Mouse (Mus musculus): ENCODE data around the gene Myh7b. TPM values are rescaled to one million over a fixed set of nuclear protein-coding genes. Genes with fewer than 3 reads are reported as not detected.

Myh7b gene
- polyA plus RNA-seq, 1 experiment: not detected

DNA sequence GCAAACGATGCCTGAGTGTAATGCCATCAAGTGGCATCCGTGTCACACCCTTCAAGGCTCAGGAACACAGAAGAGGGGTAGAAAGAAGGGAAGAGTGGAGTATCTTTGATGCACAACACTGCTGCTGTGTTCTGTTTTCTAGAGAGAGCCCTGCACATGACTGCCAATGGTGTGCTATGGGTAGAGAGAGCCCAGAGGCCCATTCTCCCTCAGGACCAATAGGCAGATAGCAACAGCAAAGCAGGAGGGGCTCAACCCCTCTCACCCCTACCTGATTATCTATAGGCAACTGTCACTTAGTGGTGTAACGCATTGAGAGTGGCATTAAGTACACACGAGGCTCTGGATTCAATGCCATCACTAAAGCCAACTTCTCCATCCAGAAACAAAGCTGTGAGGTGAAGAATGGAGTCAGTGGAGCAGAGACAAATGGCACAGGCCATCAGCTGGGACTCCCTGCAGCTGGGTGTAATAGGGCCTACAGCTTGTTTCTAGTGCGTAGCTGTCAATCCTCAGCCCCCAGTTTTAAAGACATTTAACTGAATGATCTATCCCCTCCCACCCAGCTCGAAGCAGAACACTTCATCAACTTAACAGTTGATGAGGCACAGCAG lies 44.9 kb downstream of the Myh7b start:
- no peak overlapping the region for H3K4me3 ChIP-seq (ENCODE audit: insufficient read depth, low read depth, low read length)
- H3K27ac ChIP-seq (ENCODE audit: insufficient read depth, low read depth, low read length): no peak overlapping the region
- no peaks in the 10 kb centered on the region for H3K4me1 ChIP-seq (ENCODE audit: control insufficient read depth, insufficient read depth, low read length)
- WGBS: 44% methylated on average over 6 of the region's 6 CpGs
- TF ChIP-seq POLR2A (IDR thresholded peaks at IDR 0.05; ENCODE audit: insufficient read depth, low read depth, low read length) (no peak), CTCF (IDR thresholded peaks at IDR 0.05; ENCODE audit: insufficient read depth, low read depth, low read length) (no peak)

DNA sequence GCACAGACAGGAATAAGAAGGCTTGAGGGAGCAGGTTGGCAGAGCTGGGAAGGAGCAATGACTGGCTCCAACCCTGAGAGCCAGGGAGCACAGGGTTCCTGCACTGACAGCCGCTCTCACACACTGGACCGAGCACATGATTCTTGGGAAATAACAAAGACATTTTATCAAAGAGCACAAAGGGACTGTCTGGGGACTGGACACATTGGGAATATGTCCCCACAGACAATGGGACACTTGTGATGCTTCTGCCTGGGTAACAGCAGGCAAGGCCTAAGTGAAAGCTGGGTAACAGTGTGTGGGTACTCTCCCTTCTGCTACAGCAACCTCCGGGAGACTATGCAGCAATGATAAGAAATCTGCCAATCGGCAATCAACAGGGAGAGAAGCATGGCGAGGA lies 51.4 kb downstream of the Myh7b start:
- Histone ChIP-seq H3K4me1 (ENCODE audit: control insufficient read depth, insufficient read depth, low read length) (no peaks in the 10 kb centered on the region), H3K27ac (ENCODE audit: insufficient read depth, low read depth, low read length) (no peak overlapping the region), H3K4me3 (ENCODE audit: insufficient read depth, low read depth, low read length) (no peak overlapping the region)
- TF ChIP-seq POLR2A (IDR thresholded peaks at IDR 0.05; ENCODE audit: insufficient read depth, low read depth, low read length) (no peak), CTCF (IDR thresholded peaks at IDR 0.05; ENCODE audit: insufficient read depth, low read depth, low read length) (no peak)
- WGBS: 86% methylated on average over 5 of the region's 5 CpGs

DNA sequence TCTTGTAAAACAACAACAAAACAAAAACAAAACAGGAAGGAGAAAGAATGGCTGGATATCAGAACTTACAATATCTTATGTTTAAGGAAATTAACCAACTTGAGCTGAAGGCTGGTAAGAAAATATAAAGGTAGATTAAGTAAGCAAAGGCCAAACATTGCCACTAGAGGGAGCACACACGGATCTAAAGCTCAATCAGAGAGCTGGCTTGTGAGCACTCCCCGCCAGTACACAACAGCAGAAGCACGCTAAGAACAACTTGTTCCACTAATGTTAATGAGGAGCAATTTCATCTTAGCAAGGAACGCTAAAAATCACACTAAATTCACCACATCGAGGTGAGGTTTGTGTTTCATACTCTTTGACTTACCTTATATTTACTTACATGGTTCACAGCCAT lies 52.1 kb downstream of the Myh7b start:
- TF ChIP-seq CTCF (IDR thresholded peaks at IDR 0.05; ENCODE audit: insufficient read depth, low read depth, low read length) (no peak), POLR2A (IDR thresholded peaks at IDR 0.05; ENCODE audit: insufficient read depth, low read depth, low read length) (no peak)
- no peaks in the 10 kb centered on the region for H3K4me1 ChIP-seq (ENCODE audit: control insufficient read depth, insufficient read depth, low read length)
- H3K4me3 ChIP-seq (ENCODE audit: insufficient read depth, low read depth, low read length): no peak overlapping the region
- H3K27ac ChIP-seq (ENCODE audit: insufficient read depth, low read depth, low read length): no peak overlapping the region
- WGBS: 7% methylated on average over 5 of the region's 5 CpGs

- H3K27ac ChIP-seq (ENCODE audit: insufficient read depth, low read depth, low read length): no peak overlapping the region
- H3K4me3 ChIP-seq (ENCODE audit: insufficient read depth, low read depth, low read length): no peak overlapping the region
- H3K4me1 ChIP-seq (ENCODE audit: control insufficient read depth, insufficient read depth, low read length): no peaks in the 10 kb centered on the region
- WGBS: 73% methylated on average over 6 of the region's 6 CpGs
- TF ChIP-seq POLR2A (IDR thresholded peaks at IDR 0.05; ENCODE audit: insufficient read depth, low read depth, low read length) (no peak), CTCF (IDR thresholded peaks at IDR 0.05; ENCODE audit: insufficient read depth, low read depth, low read length) (no peak)
These were observed 53.0 kb downstream of the Myh7b start for GRCm38 (mm10) chr2:155663910-155664460.

GRCm38 (mm10) chr2:155667881-155668280 lies 56.9 kb downstream of the Myh7b start:
- H3K4me1 ChIP-seq (ENCODE audit: control insufficient read depth, insufficient read depth, low read length): no peaks in the 10 kb centered on the region
- H3K4me3 ChIP-seq (ENCODE audit: insufficient read depth, low read depth, low read length): no peak overlapping the region
- 95% methylated on average over 8 of the region's 8 CpGs for WGBS
- H3K27ac ChIP-seq (ENCODE audit: insufficient read depth, low read depth, low read length): no peak overlapping the region
- TF ChIP-seq POLR2A (IDR thresholded peaks at IDR 0.05; ENCODE audit: insufficient read depth, low read depth, low read length) (no peak), CTCF (IDR thresholded peaks at IDR 0.05; ENCODE audit: insufficient read depth, low read depth, low read length) (no peak)

- Histone ChIP-seq H3K4me3 (ENCODE audit: insufficient read depth, low read depth, low read length) (no peak overlapping the region), H3K27ac (ENCODE audit: insufficient read depth, low read depth, low read length) (no peak overlapping the region), H3K4me1 (ENCODE audit: control insufficient read depth, insufficient read depth, low read length) (no peaks in the 10 kb centered on the region)
- TF ChIP-seq CTCF (IDR thresholded peaks at IDR 0.05; ENCODE audit: insufficient read depth, low read depth, low read length): no peak
- no peak for TF ChIP-seq POLR2A (IDR thresholded peaks at IDR 0.05; ENCODE audit: insufficient read depth, low read depth, low read length)
- WGBS: 81% methylated on average over 4 of the region's 4 CpGs
These were observed 57.4 kb downstream of the Myh7b start for GRCm38 (mm10) chr2:155668461-155668860.

DNA sequence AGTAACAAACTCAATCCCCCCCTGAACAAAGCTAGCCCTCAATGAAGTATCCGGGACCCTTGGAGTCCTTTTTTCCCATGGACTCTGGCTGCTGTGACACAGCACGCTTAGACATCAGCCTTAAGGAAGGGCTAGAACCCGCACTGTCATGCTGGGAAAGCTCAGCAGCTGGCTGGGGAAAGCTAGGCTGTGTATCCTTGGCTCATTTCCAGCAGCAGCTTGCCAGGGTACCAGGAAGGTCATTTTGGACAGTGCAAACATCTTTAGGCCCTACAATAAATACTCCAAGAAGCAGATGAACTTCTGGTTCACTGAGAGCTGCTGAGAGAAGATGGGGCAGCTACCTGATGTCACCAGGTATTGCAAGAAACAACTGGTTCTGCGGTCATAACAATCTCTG lies 60.2 kb downstream of the Myh7b start:
- no peak overlapping the region for H3K4me3 ChIP-seq (ENCODE audit: insufficient read depth, low read depth, low read length)
- no peak overlapping the region for H3K27ac ChIP-seq (ENCODE audit: insufficient read depth, low read depth, low read length)
- TF ChIP-seq CTCF (IDR thresholded peaks at IDR 0.05; ENCODE audit: insufficient read depth, low read depth, low read length) (no peak), POLR2A (IDR thresholded peaks at IDR 0.05; ENCODE audit: insufficient read depth, low read depth, low read length) (no peak)
- no peaks in the 10 kb centered on the region for H3K4me1 ChIP-seq (ENCODE audit: control insufficient read depth, insufficient read depth, low read length)
- 53% methylated on average over 4 of the region's 4 CpGs for WGBS

DNA sequence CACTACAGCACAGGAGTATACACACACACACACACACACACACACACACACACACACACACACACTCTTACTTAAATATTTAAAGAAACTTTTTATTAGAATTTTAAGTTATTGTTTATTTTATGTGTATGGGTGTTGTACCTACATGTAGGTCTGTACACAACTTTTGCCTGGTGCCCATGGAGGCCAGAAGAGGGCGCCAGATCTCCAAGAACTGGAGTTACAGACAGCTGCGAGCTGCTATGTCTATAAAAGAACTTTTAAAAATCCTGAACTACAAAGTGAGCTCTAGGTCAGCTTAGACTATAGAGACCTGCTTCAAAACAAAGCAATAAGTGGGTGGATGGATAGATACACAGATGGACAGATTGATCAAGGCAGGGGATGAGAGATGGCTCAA lies 62.5 kb downstream of the Myh7b start:
- 27% methylated on average over 2 of the region's 2 CpGs for WGBS
- Histone ChIP-seq H3K4me3 (ENCODE audit: insufficient read depth, low read depth, low read length) (no peak overlapping the region), H3K4me1 (ENCODE audit: control insufficient read depth, insufficient read depth, low read length) (no peaks in the 10 kb centered on the region; the same call in 1 of the 2 replicates), H3K27ac (ENCODE audit: insufficient read depth, low read depth, low read length) (no peak overlapping the region)
- TF ChIP-seq CTCF (IDR thresholded peaks at IDR 0.05; ENCODE audit: insufficient read depth, low read depth, low read length): no peak
- no peak for TF ChIP-seq POLR2A (IDR thresholded peaks at IDR 0.05; ENCODE audit: insufficient read depth, low read depth, low read length)

- TF ChIP-seq POLR2A (IDR thresholded peaks at IDR 0.05; ENCODE audit: insufficient read depth, low read depth, low read length): no peak
- TF ChIP-seq CTCF (IDR thresholded peaks at IDR 0.05; ENCODE audit: insufficient read depth, low read depth, low read length): no peak
- Histone ChIP-seq H3K4me1 (ENCODE audit: control insufficient read depth, insufficient read depth, low read length) (no peaks in the 10 kb centered on the region; the same call in 1 of the 2 replicates), H3K4me3 (ENCODE audit: insufficient read depth, low read depth, low read length) (no peak overlapping the region), H3K27ac (ENCODE audit: insufficient read depth, low read depth, low read length) (no peak overlapping the region)
- 53% methylated on average over 4 of the region's 4 CpGs for WGBS
These were observed 64.1 kb downstream of the Myh7b start for GRCm38 (mm10) chr2:155675118-155675517.
